Mouse (Mus musculus) small intestine, adult 2 months (tissue): ENCODE measurements around the gene Proz.

Experiments
- CTCF ChIP-seq: fragments of 200-500 bp; IDR thresholded peaks from 2 replicates; pipeline ENCODE4 v1.5.1; 2012; ENCODE audit warnings: low read depth, mild to moderate bottlenecking, control low read depth, inconsistent platforms, low read length, moderate library complexity, mixed read lengths; ENCODE audit not compliant: insufficient replicate concordance, insufficient read length; ENCODE audit errors: extremely low read depth
- POLR2A ChIP-seq: fragments of 200-500 bp; IDR thresholded peaks from 2 replicates; pipeline ENCODE4 v1.6.1; 2012; ENCODE audit warnings: low read depth, mild to moderate bottlenecking, control low read depth, inconsistent platforms, low read length, moderate library complexity

GRCm38 (mm10) chr8:13060441-13061150 lies at the start of gene Proz:
- TF ChIP-seq POLR2A: no peak
- no peak for TF ChIP-seq CTCF
